Mouse (Mus musculus): ENCODE results near the gene Jak1.

Jak1 gene

DNA sequence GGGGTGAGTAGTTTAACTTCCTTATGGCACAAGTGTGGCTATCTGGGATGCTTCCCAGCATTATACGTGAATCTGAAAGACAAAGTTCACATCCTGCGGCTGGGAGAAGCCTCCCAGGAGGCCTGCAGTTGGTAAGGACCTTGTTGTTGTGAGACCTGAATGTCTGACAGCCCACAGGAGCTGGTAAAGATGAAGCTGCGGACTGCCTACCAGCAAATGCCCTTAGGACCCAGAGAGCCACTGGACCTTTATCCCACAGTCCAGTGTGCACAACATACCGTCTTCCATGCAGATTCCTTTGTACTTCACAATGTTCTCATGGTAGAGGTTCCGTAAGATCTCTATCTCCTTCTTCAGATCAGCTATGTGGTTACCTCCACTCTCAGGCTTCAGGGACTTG is 107.6 kb downstream of the Jak1 start:
- no peak for DNase-seq (ENCODE audit: low read depth in 2 of 2, low spot score in 2 of 2)

- no peak for DNase-seq (ENCODE audit: low read depth in 2 of 2, low spot score in 2 of 2)
These were observed 109.5 kb downstream of the Jak1 start for GRCm38 (mm10) chr4:101155541-101155940.

- no peak for DNase-seq (ENCODE audit: low read depth in 2 of 2, low spot score in 2 of 2)
These were observed 118.0 kb downstream of the Jak1 start for GRCm38 (mm10) chr4:101146891-101147655.

GRCm38 (mm10) chr4:101146047-101146745 is 118.9 kb downstream of the Jak1 start:
- DNase-seq (ENCODE audit: low read depth in 2 of 2, low spot score in 2 of 2): peak; percentile 49 to 71

- no peak for DNase-seq (ENCODE audit: low read depth in 2 of 2, low spot score in 2 of 2)
These were observed 120.3 kb downstream of the Jak1 start for GRCm38 (mm10) chr4:101144790-101145189.

- no peak for DNase-seq (ENCODE audit: low read depth in 2 of 2, low spot score in 2 of 2)
These were observed 120.7 kb downstream of the Jak1 start for GRCm38 (mm10) chr4:101144361-101144760.

DNA sequence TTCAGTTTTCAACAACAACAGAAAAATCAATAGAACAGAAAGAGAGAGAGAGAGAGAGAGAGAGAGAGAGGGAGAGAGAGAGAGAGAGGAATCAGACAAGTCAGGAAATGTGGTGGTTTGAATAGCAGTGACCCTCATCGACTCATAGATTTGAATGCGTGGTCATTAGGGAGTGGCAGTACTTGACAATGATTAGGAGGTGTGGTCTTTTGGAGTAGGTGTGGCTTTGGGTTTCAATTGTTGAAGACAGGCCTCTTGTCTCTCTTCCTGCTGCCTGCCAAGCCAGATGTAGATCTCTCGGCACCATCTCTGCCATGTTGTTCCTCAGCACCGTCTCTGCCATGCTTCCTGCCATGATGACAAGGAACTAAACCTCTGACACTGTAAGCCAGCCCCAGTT is 121.2 kb downstream of the Jak1 start:
- no peak for DNase-seq (ENCODE audit: low read depth in 2 of 2, low spot score in 2 of 2)

DNA sequence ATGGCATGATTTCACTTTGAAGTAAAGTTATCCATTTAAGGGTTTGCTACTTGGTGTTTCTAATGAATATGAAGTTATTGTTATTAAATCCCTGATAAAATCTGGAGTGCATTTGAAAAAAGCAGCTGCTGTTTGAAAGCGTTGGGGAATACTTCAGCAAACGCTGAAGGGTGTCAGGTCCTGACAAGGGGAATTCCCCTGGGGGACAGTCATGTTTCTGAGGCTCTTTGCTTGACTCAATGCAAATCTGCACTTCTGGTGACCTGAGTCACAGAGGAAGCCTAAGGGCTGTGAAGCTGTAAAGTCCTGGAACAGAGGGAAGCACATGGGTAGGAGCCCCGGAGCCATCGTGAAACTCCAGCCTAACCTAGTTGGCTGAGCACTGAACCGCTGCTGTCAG is 123.3 kb downstream of the Jak1 start:
- no peak for DNase-seq (ENCODE audit: low read depth in 2 of 2, low spot score in 2 of 2)

GRCm38 (mm10) chr4:101137975-101138374 is 127.1 kb downstream of the Jak1 start:
- DNase-seq (ENCODE audit: low read depth in 2 of 2, low spot score in 2 of 2): no peak

GRCm38 (mm10) chr4:101135909-101136308 is 129.2 kb downstream of the Jak1 start:
- DNase-seq (ENCODE audit: low read depth in 2 of 2, low spot score in 2 of 2): no peak

- DNase-seq (ENCODE audit: low read depth in 2 of 2, low spot score in 2 of 2): no peak
These were observed 130.1 kb downstream of the Jak1 start for GRCm38 (mm10) chr4:101135013-101135412.

DNA sequence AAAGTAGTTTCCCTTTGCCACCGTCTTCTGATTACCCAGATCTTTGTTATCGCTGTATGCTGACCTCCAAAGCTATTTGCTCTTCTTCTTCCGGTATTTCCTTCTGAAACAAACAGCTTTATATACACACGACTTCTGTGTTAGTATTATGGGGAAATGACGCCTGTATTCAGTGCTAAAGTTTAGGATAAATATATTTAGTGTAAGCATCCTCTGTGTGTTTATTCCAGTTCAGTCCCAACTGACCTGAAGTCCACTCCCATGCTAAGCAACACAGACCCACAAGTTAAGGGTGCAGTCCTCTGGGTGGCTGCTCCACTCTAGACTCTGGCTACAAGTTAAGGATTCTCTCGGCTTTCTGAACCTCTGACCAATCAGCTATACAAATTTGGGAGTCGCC is 144.1 kb downstream of the Jak1 start:
- DNase-seq (ENCODE audit: low read depth in 2 of 2, low spot score in 2 of 2): no peak

DNA sequence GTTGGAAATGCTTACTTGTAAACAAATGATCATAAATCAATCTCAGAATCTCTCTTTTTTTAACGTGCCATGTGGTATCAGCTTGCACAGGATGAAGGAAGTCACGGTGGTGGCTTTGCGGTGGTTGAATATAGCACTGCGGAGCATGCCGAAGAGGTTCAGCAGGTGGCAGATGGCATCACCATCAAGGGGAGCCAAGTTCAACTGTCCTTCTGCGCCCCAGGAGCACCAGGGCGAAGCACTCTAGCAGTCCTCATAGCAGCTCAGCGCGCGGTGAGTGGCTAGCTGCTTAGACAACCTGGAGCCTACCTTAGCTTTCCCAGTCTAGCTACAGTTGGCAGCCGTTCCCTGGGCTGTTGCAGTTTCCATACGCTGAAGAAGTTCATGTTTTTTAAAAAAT is 158.0 kb downstream of the Jak1 start:
- no peak for DNase-seq (ENCODE audit: low read depth in 2 of 2, low spot score in 2 of 2)
